Mouse (Mus musculus) CH12.LX (cell line): ENCODE measurements around the gene Oxa1l. TPM values are rescaled to one million over a fixed set of nuclear protein-coding genes. Genes with fewer than 3 reads are reported as not detected.

Experiments
- DNase-seq: peaks from one replicate; pipeline ENCODE4 v3.0.0-alpha.2; 2013; ENCODE audit errors: extremely low read depth
- H3K27ac ChIP-seq: 2 replicates; pipeline ENCODE4 v1.5.1; 2012; ENCODE audit warnings: low read depth, mild to moderate bottlenecking, control low read depth, moderate library complexity; ENCODE audit not compliant: insufficient read depth
- H3K27me3 ChIP-seq: replicated peaks from 2 replicates; pipeline ENCODE3; 2012; ENCODE audit warnings: inconsistent platforms
- H3K36me3 ChIP-seq, 2 experiments: replicated peaks in 1 of 2; 2 replicates each; pipeline versions ENCODE3 to v1.6.1; 2012; ENCODE audit warnings: inconsistent platforms in 1 of 2, low read length in 1 of 2, mild to moderate bottlenecking in 1 of 2, mixed read lengths in 1 of 2, moderate library complexity in 1 of 2; ENCODE audit not compliant: control insufficient read depth in 1 of 2, insufficient read depth in 1 of 2
- H3K4me1 ChIP-seq, 2 experiments: 2 replicates each; pipeline ENCODE4 v1.6.1; 2012; ENCODE audit warnings: inconsistent platforms in 1 of 2, moderate library complexity in 1 of 2; ENCODE audit not compliant: insufficient read depth in 2 of 2, control insufficient read depth in 1 of 2
- H3K4me2 ChIP-seq: 2 replicates; pipeline ENCODE4 v1.6.1; 2012; ENCODE audit warnings: low read depth, mild to moderate bottlenecking, control low read depth; ENCODE audit not compliant: poor library complexity, insufficient read depth, severe bottlenecking
- H3K4me3 ChIP-seq, 3 experiments: fragments of 150-350 bp in 1 of 3; sonication (generic) in 1 of 3; replicated peaks in 1 of 3; 2 replicates each; pipeline versions ENCODE3 to v1.5.1; 2011 to 2012; ENCODE audit warnings: low read depth in 2 of 3, low read length in 2 of 3, mild to moderate bottlenecking in 2 of 3, moderate library complexity in 2 of 3, control low read depth in 1 of 3, improper control_type of control experiment in 1 of 3, inconsistent platforms in 1 of 3, mixed read lengths in 1 of 3; ENCODE audit not compliant: poor library complexity in 1 of 3
- H3K79me2 ChIP-seq: replicated peaks from 2 replicates; pipeline ENCODE4 v1.6.1; 2012; ENCODE audit warnings: mild to moderate bottlenecking, moderate library complexity; ENCODE audit not compliant: control insufficient read depth, poor library complexity, insufficient read depth, severe bottlenecking; ENCODE audit errors: extremely low read depth
- H3K9ac ChIP-seq: 2 replicates; pipeline ENCODE4 v1.6.1; 2012; ENCODE audit warnings: low read depth, mild to moderate bottlenecking, control low read depth, moderate library complexity; ENCODE audit not compliant: insufficient read depth
- H3K9me3 ChIP-seq: replicated peaks from 2 replicates; pipeline ENCODE3; 2012; ENCODE audit warnings: low read length, inconsistent platforms, mixed read lengths
- CHD2 ChIP-seq: IDR thresholded peaks from 2 replicates; pipeline ENCODE4 v1.6.1; 2011; ENCODE audit warnings: low read length, improper control_type of control experiment
- CTCF ChIP-seq, 2 experiments: IDR thresholded peaks in 1 of 2; conservative IDR thresholded peaks in 1 of 2; 2 replicates each; pipeline ENCODE4 v1.5.1; 2011 to 2012; ENCODE audit warnings: low read depth in 2 of 2, low read length in 2 of 2, improper control_type of control experiment in 1 of 2, inconsistent platforms in 1 of 2, mild to moderate bottlenecking in 1 of 2, moderate library complexity in 1 of 2
- EP300 ChIP-seq: IDR thresholded peaks from 2 replicates; pipeline ENCODE4 v1.6.1; 2011; ENCODE audit warnings: low read length, improper control_type of control experiment
- HCFC1 ChIP-seq: IDR thresholded peaks from 2 replicates; pipeline ENCODE4 v1.6.1; 2012; ENCODE audit warnings: low read depth, mild to moderate bottlenecking, inconsistent platforms, low read length, improper control_type of control experiment
- IRF4 ChIP-seq: IDR thresholded peaks from 2 replicates; pipeline ENCODE4 v1.6.1; 2014; ENCODE audit warnings: low read depth, mild to moderate bottlenecking, inconsistent platforms, low read length, improper control_type of control experiment
- KAT2A ChIP-seq: IDR thresholded peaks from 2 replicates; pipeline ENCODE4 v1.6.1; 2012; ENCODE audit warnings: low read length, improper control_type of control experiment, inconsistent platforms; ENCODE audit not compliant: insufficient replicate concordance
- MAFK ChIP-seq: IDR thresholded peaks from 2 replicates; pipeline ENCODE4 v1.6.1; 2011; ENCODE audit warnings: low read length, improper control_type of control experiment; ENCODE audit not compliant: insufficient replicate concordance
- MYC ChIP-seq: IDR thresholded peaks from 2 replicates; pipeline ENCODE4 v1.6.1; 2011; ENCODE audit warnings: low read depth, mild to moderate bottlenecking, improper control_type of control experiment, low read length
- POLR2A ChIP-seq: IDR thresholded peaks from 2 replicates; pipeline ENCODE4 v1.6.1; 2011; ENCODE audit warnings: low read depth, mild to moderate bottlenecking, improper control_type of control experiment, low read length
- POLR2AphosphoS2 ChIP-seq: IDR thresholded peaks from 2 replicates; pipeline ENCODE4 v1.6.1; 2011; ENCODE audit warnings: low read depth, low read length, improper control_type of control experiment
- RCOR1 ChIP-seq: conservative IDR thresholded peaks from 2 replicates; pipeline ENCODE4 v1.6.1; 2012; ENCODE audit warnings: low read depth, mild to moderate bottlenecking, inconsistent platforms, low read length, improper control_type of control experiment
- SIN3A ChIP-seq: IDR thresholded peaks from 2 replicates; pipeline ENCODE4 v1.6.1; 2012; ENCODE audit warnings: low read length, improper control_type of control experiment, inconsistent platforms
- SMC3 ChIP-seq: IDR thresholded peaks from 2 replicates; pipeline ENCODE4 v1.6.1; 2011; ENCODE audit warnings: low read depth, low read length, improper control_type of control experiment
- TBP ChIP-seq: conservative IDR thresholded peaks from 2 replicates; pipeline ENCODE4 v1.6.1; 2011; ENCODE audit warnings: low read depth, low read length, improper control_type of control experiment
- USF2 ChIP-seq: conservative IDR thresholded peaks from 2 replicates; pipeline ENCODE4 v1.6.1; 2011; ENCODE audit warnings: low read depth, low read length, improper control_type of control experiment
- ZKSCAN1 ChIP-seq: IDR thresholded peaks from 2 replicates; pipeline ENCODE4 v1.6.1; 2012; ENCODE audit warnings: low read depth, inconsistent platforms, low read length, improper control_type of control experiment, borderline replicate concordance
- ZMIZ1 ChIP-seq: IDR thresholded peaks from 2 replicates; pipeline ENCODE4 v1.6.1; 2012; ENCODE audit warnings: low read depth, mild to moderate bottlenecking, inconsistent platforms, low read length, improper control_type of control experiment
- dilution Hi-C: fragments of 300-500 bp; cut with MboI; formaldehyde crosslinking; loops from 2 replicates; pipeline ENCODE4 v1.14.3; 2020; ENCODE audit warnings: low sequenced_read_pairs; ENCODE audit not compliant: extremely low pct_unique_long_range_greater_than_20kb, extremely low pct_ligation_motif_present
- in situ Hi-C: fragments of 300-500 bp; cut with MboI; formaldehyde crosslinking; loops from 3 replicates; pipeline ENCODE4 v1.14.3; 2019; ENCODE audit warnings: low sequenced_read_pairs, low pct_ligation_motif_present, low pct_unique_long_range_greater_than_20kb, mixed read lengths
- polyA plus RNA-seq: library from polyadenylated mRNA; unstranded; fragments of >175 nt; gene quantifications from 2 replicates; pipeline ENCODE4 v1.2.1, GENCODE M21; 2012; ENCODE audit warnings: low read depth; ENCODE audit not compliant: insufficient read length
- total RNA-seq, 2 experiments: library from RNA; depleted of rRNA; stranded (reverse); fragments of 300-350 nt in 1 of 2; fragments of >200 nt in 1 of 2; gene quantifications; 2 replicates each; pipeline ENCODE4 v1.2.3; 2012 to 2014

Gene Oxa1l
- total and polyA plus RNA-seq, 3 experiments: 34.7 to 111 (median 38.8) TPM

GRCm38 (mm10) chr14:54409057-54409645 lies 48.5 kb downstream of the Oxa1l start (continued):
- no peak for TF ChIP-seq ZKSCAN1
- no peak for TF ChIP-seq CTCF (conservative IDR thresholded peaks at IDR 0.05 in 1 of 2, IDR thresholded peaks at IDR 0.05 in 1 of 2; ENCODE audit: low read depth in 2 of 2, low read length in 2 of 2)
- TF ChIP-seq IRF4: peak; percentile 87
- no peak for TF ChIP-seq ZMIZ1
- TF ChIP-seq TBP: peak; percentile 73; the same call in 1 of the 2 replicates
- TF ChIP-seq POLR2AphosphoS2: no peak
- TF ChIP-seq RCOR1: no peak
- no peak for TF ChIP-seq SMC3
- TF ChIP-seq MAFK: peak; percentile 81; the same call in 1 of the 2 replicates
- TF ChIP-seq HCFC1: no peak
- peak; percentile 82 for TF ChIP-seq EP300
- TF ChIP-seq POLR2A: no peak; the same call in none of the 2 replicates
- 0 out of 2 replicates have a peak, but pooled peaks have one; percentile 2 for TF ChIP-seq KAT2A

- in situ Hi-C loops (loop anchor here (25.0 kb wide), 1 partner anchor 348 kb away; no protein-coding TSS in a partner anchor), dilution Hi-C loops (no loop called here)
Measured at GRCm38 (mm10) chr14:54409980-54410810, 49.6 kb downstream of the Oxa1l start.

More at GRCm38 (mm10) chr14:54409980-54410810, 49.6 kb downstream of the Oxa1l start:
- no peak for DNase-seq
- peaks cover 44% of the 10 kb centered on the region for H3K79me2 ChIP-seq
- H3K36me3 ChIP-seq: peaks cover 11 to 14% of the 10 kb centered on the region in 2 experiments
- TF ChIP-seq MYC: peak; percentile 73
- TF ChIP-seq MAFK: peak; percentile 50; the same call in 1 of the 2 replicates
- TF ChIP-seq POLR2A: peak; percentile 49; the same call in 1 of the 2 replicates
- TF ChIP-seq SIN3A: peak; percentile 37; the same call in 1 of the 2 replicates
- no peak for TF ChIP-seq SMC3
- TF ChIP-seq USF2: no peak
- peak; percentile 4; the same call in 1 of the 2 replicates for TF ChIP-seq CHD2
- H3K4me3 ChIP-seq: peak overlapping the region in 2 of 3 experiments; percentile 10 to 42
- H3K27ac ChIP-seq: peak overlapping the region; percentile 80
- H3K4me2 ChIP-seq: peak overlapping the region; percentile 68
- no peaks in the 10 kb centered on the region for H3K9me3 ChIP-seq
- H3K9ac ChIP-seq: peak overlapping the region; percentile 57
- no peaks in the 10 kb centered on the region for H3K27me3 ChIP-seq
- H3K4me1 ChIP-seq: peaks cover 11 to 71% of the 10 kb centered on the region in 2 experiments
